Mouse (Mus musculus) right cerebral cortex, postnatal 10 days (tissue): ENCODE results near the gene Dok7.

Experiments used
- DNase-seq, 2 experiments: peaks; one replicate each; pipeline ENCODE4 v3.0.0; 2021; ENCODE audit warnings: low spot score in 2 of 2

The Dok7 gene

GRCm38 (mm10) chr5:35056604-35057432 is at the start of gene Dok7:
Gene Dok7 (plus strand): TSS chr5:35056766.
- peak; percentile 73 to 74 for DNase-seq

- no peak for DNase-seq
Measured at GRCm38 (mm10) chr5:35009163-35009562, 47.4 kb upstream of the Dok7 start.

GRCm38 (mm10) chr5:35010656-35011055 is 45.9 kb upstream of the Dok7 start:
- DNase-seq: no peak

GRCm38 (mm10) chr5:35011156-35011923 is 45.2 kb upstream of the Dok7 start:
- no peak for DNase-seq

GRCm38 (mm10) chr5:35014036-35014435 is 42.5 kb upstream of the Dok7 start:
- DNase-seq: no peak

GRCm38 (mm10) chr5:35019673-35020300 is 36.8 kb upstream of the Dok7 start:
- DNase-seq: peak; percentile 71 to 83

- DNase-seq: no peak
Measured at GRCm38 (mm10) chr5:35020410-35021241, 35.9 kb upstream of the Dok7 start.

GRCm38 (mm10) chr5:35024975-35025374 is 31.6 kb upstream of the Dok7 start:
- peak in 1 of 2 experiments; percentile 64 for DNase-seq

GRCm38 (mm10) chr5:35029303-35029702 is 27.3 kb upstream of the Dok7 start:
- DNase-seq: no peak

- no peak for DNase-seq
Measured at GRCm38 (mm10) chr5:35029755-35030154, 26.8 kb upstream of the Dok7 start.

- no peak for DNase-seq
Measured at GRCm38 (mm10) chr5:35033068-35033467, 23.5 kb upstream of the Dok7 start.

GRCm38 (mm10) chr5:35033619-35034018 is 22.9 kb upstream of the Dok7 start:
- DNase-seq: no peak

GRCm38 (mm10) chr5:35035141-35035540 is 21.4 kb upstream of the Dok7 start:
- no peak for DNase-seq

GRCm38 (mm10) chr5:35035795-35036194 is 20.8 kb upstream of the Dok7 start:
- DNase-seq: no peak

GRCm38 (mm10) chr5:35037438-35037837 is 19.1 kb upstream of the Dok7 start:
- no peak for DNase-seq

- DNase-seq: no peak
Measured at GRCm38 (mm10) chr5:35041268-35041829, 15.2 kb upstream of the Dok7 start, which contains the start of gene Hgfac. Gene Hgfac (plus strand): TSS chr5:35041509.

- DNase-seq: no peak
Measured at GRCm38 (mm10) chr5:35042431-35043109, 14.0 kb upstream of the Dok7 start.

- DNase-seq: peak; percentile 84 to 89
Measured at GRCm38 (mm10) chr5:35043110-35043451, 13.5 kb upstream of the Dok7 start.

- DNase-seq: no peak
Measured at GRCm38 (mm10) chr5:35050541-35050940, 6.0 kb upstream of the Dok7 start.

- DNase-seq: no peak
Measured at GRCm38 (mm10) chr5:35054628-35055027, 1.9 kb upstream of the Dok7 start.

- DNase-seq: peak in 1 of 2 experiments; percentile 58
Measured at GRCm38 (mm10) chr5:35055076-35055475, 1.5 kb upstream of the Dok7 start.
